Mouse (Mus musculus): ENCODE results near the gene Nupr1. TPM values are rescaled to one million over a fixed set of nuclear protein-coding genes. Genes with fewer than 3 reads are reported as not detected.

The Nupr1 gene
- polyA plus RNA-seq, 1 experiment from 2014 or later: 5.8 TPM

GRCm38 (mm10) chr7:126583251-126583709 lies 47.4 kb downstream of the Nupr1 start:
- peak overlapping the region; percentile 64 for H3K4me3 ChIP-seq (ENCODE audit: low read depth, low read length)
- H3K9ac ChIP-seq (ENCODE audit: low read depth, low read length): peak overlapping the region; percentile 49
- no peaks in the 10 kb centered on the region for H3K36me3 ChIP-seq (ENCODE audit: control insufficient read depth, insufficient read depth)
- no peaks in the 10 kb centered on the region for H3K27me3 ChIP-seq (ENCODE audit: control insufficient read depth, insufficient read depth, low read depth, low read length)
- ATAC-seq (ENCODE audit: low read depth): peak; percentile 81
- peak overlapping the region; percentile 91 for H3K4me2 ChIP-seq (ENCODE audit: low read depth, low read length)
- peaks cover 5% of the 10 kb centered on the region; the same call in 1 of the 2 replicates for H3K4me1 ChIP-seq (ENCODE audit: control insufficient read depth, low read depth, low read length)
- WGBS (ENCODE audit: insufficient replicate concordance): under 1% methylated on average over 22 of the region's 22 CpGs
- peak overlapping the region; percentile 52 for H3K27ac ChIP-seq (ENCODE audit: low read length)
- H3K9me3 ChIP-seq (replicated peaks; ENCODE audit: control insufficient read depth, low read length): no peaks in the 10 kb centered on the region

DNA sequence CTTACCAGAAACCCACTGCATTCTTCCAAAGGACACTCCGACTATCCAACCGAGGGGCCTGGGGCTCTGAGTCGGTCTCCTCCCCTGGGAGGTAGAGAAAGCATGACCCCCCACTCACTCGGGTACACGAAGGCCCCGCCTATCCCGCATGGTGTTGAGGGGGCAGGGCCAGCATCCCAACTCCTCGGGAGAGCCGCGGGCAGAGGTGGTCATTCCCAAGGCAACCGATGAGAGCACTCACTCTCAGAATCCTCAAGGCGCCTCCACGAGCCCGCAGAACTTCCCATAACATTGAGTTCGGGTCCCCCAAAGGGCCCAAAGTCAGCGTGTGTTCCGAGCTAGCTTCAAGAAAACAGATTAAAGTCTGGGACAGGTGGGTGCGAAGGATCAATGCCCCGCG lies 47.9 kb downstream of the Nupr1 start:
- H3K4me1 ChIP-seq (ENCODE audit: control insufficient read depth, low read depth, low read length): peaks cover 5% of the 10 kb centered on the region; the same call in 1 of the 2 replicates
- no peak overlapping the region; the same call in 1 of the 2 replicates for H3K27ac ChIP-seq (ENCODE audit: low read length)
- H3K36me3 ChIP-seq (ENCODE audit: control insufficient read depth, insufficient read depth): no peaks in the 10 kb centered on the region
- ATAC-seq (ENCODE audit: low read depth): peak; percentile 25; the same call in 1 of the 2 replicates
- H3K27me3 ChIP-seq (ENCODE audit: control insufficient read depth, insufficient read depth, low read depth, low read length): no peaks in the 10 kb centered on the region
- peak overlapping the region; percentile 64 for H3K4me3 ChIP-seq (ENCODE audit: low read depth, low read length)
- H3K9ac ChIP-seq (ENCODE audit: low read depth, low read length): peak overlapping the region; percentile 49
- H3K9me3 ChIP-seq (replicated peaks; ENCODE audit: control insufficient read depth, low read length): no peaks in the 10 kb centered on the region
- H3K4me2 ChIP-seq (ENCODE audit: low read depth, low read length): peak overlapping the region; percentile 91
- WGBS (ENCODE audit: insufficient replicate concordance): 4% methylated on average over 20 of the region's 20 CpGs

DNA sequence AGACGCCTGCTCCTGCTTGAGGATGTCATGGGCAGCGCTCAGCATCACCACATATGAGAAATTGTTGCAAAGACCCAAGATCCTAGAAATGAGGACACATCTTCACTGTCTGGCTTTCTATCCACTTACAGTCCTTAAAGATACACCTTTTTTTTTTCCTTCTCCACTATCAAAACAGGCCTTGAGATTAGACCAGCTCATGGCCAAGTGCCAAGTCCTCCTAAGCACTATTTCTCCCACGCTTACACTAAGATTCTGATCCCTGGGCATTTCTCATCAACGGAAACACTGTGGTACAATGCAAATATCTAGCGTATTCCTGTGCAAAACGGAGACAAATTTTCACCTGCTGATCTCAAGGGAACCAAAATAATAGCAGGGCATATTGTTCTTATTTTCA lies 49.0 kb downstream of the Nupr1 start:
- Histone ChIP-seq H3K27me3 (ENCODE audit: control insufficient read depth, insufficient read depth, low read depth, low read length) (no peaks in the 10 kb centered on the region), H3K4me2 (ENCODE audit: low read depth, low read length) (no peak overlapping the region), H3K9me3 (replicated peaks; ENCODE audit: control insufficient read depth, low read length) (no peaks in the 10 kb centered on the region), H3K9ac (ENCODE audit: low read depth, low read length) (no peak overlapping the region), H3K4me3 (ENCODE audit: low read depth, low read length) (no peak overlapping the region), H3K4me1 (ENCODE audit: control insufficient read depth, low read depth, low read length) (peaks cover 5% of the 10 kb centered on the region; the same call in 1 of the 2 replicates), H3K27ac (ENCODE audit: low read length) (no peak overlapping the region), H3K36me3 (ENCODE audit: control insufficient read depth, insufficient read depth) (no peaks in the 10 kb centered on the region)
- WGBS (ENCODE audit: insufficient replicate concordance): 74% methylated on average over 6 of the region's 6 CpGs
- no peak for ATAC-seq (ENCODE audit: low read depth)

DNA sequence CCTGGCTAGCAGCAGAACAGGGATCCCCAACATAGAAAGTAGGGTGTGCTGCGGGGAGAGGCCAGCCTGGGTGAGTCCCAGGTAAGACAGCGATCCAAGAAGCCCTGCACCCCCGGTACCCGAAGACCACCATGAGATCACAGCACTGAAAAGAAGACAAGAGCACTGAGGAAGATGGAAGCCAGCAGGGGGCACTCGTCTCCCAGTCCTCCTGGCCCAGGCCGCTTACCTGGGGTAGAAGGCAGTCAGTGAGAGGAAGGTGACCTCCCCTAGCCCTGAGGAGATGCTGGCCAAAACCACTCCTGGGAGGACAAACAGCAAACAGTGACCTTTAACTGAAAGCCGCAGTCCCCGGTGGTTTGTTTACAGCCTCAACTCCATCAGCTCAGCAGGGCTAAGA lies 51.5 kb downstream of the Nupr1 start:
- H3K9ac ChIP-seq (ENCODE audit: low read depth, low read length): no peak overlapping the region
- H3K4me2 ChIP-seq (ENCODE audit: low read depth, low read length): no peak overlapping the region
- H3K27me3 ChIP-seq (ENCODE audit: control insufficient read depth, insufficient read depth, low read depth, low read length): no peaks in the 10 kb centered on the region
- no peak overlapping the region for H3K27ac ChIP-seq (ENCODE audit: low read length)
- H3K4me3 ChIP-seq (ENCODE audit: low read depth, low read length): no peak overlapping the region
- no peaks in the 10 kb centered on the region for H3K36me3 ChIP-seq (ENCODE audit: control insufficient read depth, insufficient read depth)
- ATAC-seq (ENCODE audit: low read depth): no peak
- no peaks in the 10 kb centered on the region for H3K9me3 ChIP-seq (replicated peaks; ENCODE audit: control insufficient read depth, low read length)
- H3K4me1 ChIP-seq (ENCODE audit: control insufficient read depth, low read depth, low read length): peaks cover 5% of the 10 kb centered on the region; the same call in 1 of the 2 replicates
- WGBS (ENCODE audit: insufficient replicate concordance): 54% methylated on average over 8 of the region's 8 CpGs

GRCm38 (mm10) chr7:126576946-126577345 lies 53.7 kb downstream of the Nupr1 start:
- Histone ChIP-seq H3K27ac (ENCODE audit: low read length) (no peak overlapping the region), H3K4me2 (ENCODE audit: low read depth, low read length) (no peak overlapping the region), H3K4me1 (ENCODE audit: control insufficient read depth, low read depth, low read length) (no peaks in the 10 kb centered on the region), H3K9me3 (replicated peaks; ENCODE audit: control insufficient read depth, low read length) (no peaks in the 10 kb centered on the region), H3K9ac (ENCODE audit: low read depth, low read length) (no peak overlapping the region), H3K36me3 (ENCODE audit: control insufficient read depth, insufficient read depth) (no peaks in the 10 kb centered on the region), H3K27me3 (ENCODE audit: control insufficient read depth, insufficient read depth, low read depth, low read length) (no peaks in the 10 kb centered on the region), H3K4me3 (ENCODE audit: low read depth, low read length) (no peak overlapping the region)
- 41% methylated on average over 8 of the region's 8 CpGs for WGBS (ENCODE audit: insufficient replicate concordance)
- no peak for ATAC-seq (ENCODE audit: low read depth)

Small RNAs within 50 kb of the gene (microRNA-seq; reads per million reads assigned to microRNA genes)
- gene Mir7059: 1.2 reads per million

Other genes starting within 250 kb of the Nupr1 start
- 1.7 and 1.9 TPM in 2 replicates for gene Nfatc2ip, start 234.1 kb downstream of the Nupr1 start, polyA plus RNA-seq (2015; fragmentation: Nextera tagmentation; extraction: Ambion mirVana)
- gene Cd19, start 216.0 kb downstream of the Nupr1 start, polyA plus RNA-seq (2015; fragmentation: Nextera tagmentation; extraction: Ambion mirVana): 3.6 and 4.7 TPM in 2 replicates
- 6.0 and 6.3 TPM in 2 replicates for gene Rabep2, start 202.1 kb downstream of the Nupr1 start, polyA plus RNA-seq (2015; fragmentation: Nextera tagmentation; extraction: Ambion mirVana)
- 8.7 and 22.0 TPM in 2 replicates for gene Atp2a1, start 167.8 kb downstream of the Nupr1 start, polyA plus RNA-seq (2015; fragmentation: Nextera tagmentation; extraction: Ambion mirVana)
- 14.2 and 14.5 TPM in 2 replicates for gene Sh2b1, start 155.4 kb downstream of the Nupr1 start, polyA plus RNA-seq (2015; fragmentation: Nextera tagmentation; extraction: Ambion mirVana)
- gene Tufm, start 143.5 kb downstream of the Nupr1 start, polyA plus RNA-seq (2015; fragmentation: Nextera tagmentation; extraction: Ambion mirVana): 81.0 and 84.0 TPM in 2 replicates
- gene Atxn2l, start 127.4 kb downstream of the Nupr1 start, polyA plus RNA-seq (2015; fragmentation: Nextera tagmentation; extraction: Ambion mirVana): 21.6 and 24.5 TPM in 2 replicates
- gene Eif3c, start 64.5 kb downstream of the Nupr1 start, polyA plus RNA-seq (2015; fragmentation: Nextera tagmentation; extraction: Ambion mirVana): 87.8 and 93.1 TPM in 2 replicates
- gene Apobr, start 45.9 kb downstream of the Nupr1 start, polyA plus RNA-seq (2015; fragmentation: Nextera tagmentation; extraction: Ambion mirVana): 2.3 and 2.4 TPM in 2 replicates
- 11.7 and 11.9 TPM in 2 replicates for gene Cln3, start 45.0 kb downstream of the Nupr1 start, polyA plus RNA-seq (2015; fragmentation: Nextera tagmentation; extraction: Ambion mirVana)
- gene Il27, start 35.9 kb downstream of the Nupr1 start, polyA plus RNA-seq (2015; fragmentation: Nextera tagmentation; extraction: Ambion mirVana): 0.09 and 0.27 TPM in 2 replicates
- 20.8 and 28.6 TPM in 2 replicates for gene Sgf29, start 18.4 kb upstream of the Nupr1 start, polyA plus RNA-seq (2015; fragmentation: Nextera tagmentation; extraction: Ambion mirVana)
- gene Sult1a1, start 45.6 kb upstream of the Nupr1 start, polyA plus RNA-seq (2015; fragmentation: Nextera tagmentation; extraction: Ambion mirVana): 69.5 and 88.7 TPM in 2 replicates
- 72.6 and 78.4 TPM in 2 replicates for gene Bola2, start 64.5 kb upstream of the Nupr1 start, polyA plus RNA-seq (2015; fragmentation: Nextera tagmentation; extraction: Ambion mirVana)
- 2.4 and 2.8 TPM in 2 replicates for gene Slx1b, start 64.9 kb upstream of the Nupr1 start, polyA plus RNA-seq (2015; fragmentation: Nextera tagmentation; extraction: Ambion mirVana)
- gene Coro1a, start 76.9 kb upstream of the Nupr1 start, polyA plus RNA-seq (2015; fragmentation: Nextera tagmentation; extraction: Ambion mirVana): 98.9 and 105 TPM in 2 replicates
- gene Mapk3, start 128.7 kb upstream of the Nupr1 start, polyA plus RNA-seq (2015; fragmentation: Nextera tagmentation; extraction: Ambion mirVana): 19.6 and 22.3 TPM in 2 replicates
- 0.36 and 0.55 TPM in 2 replicates for gene Gdpd3, start 135.5 kb upstream of the Nupr1 start, polyA plus RNA-seq (2015; fragmentation: Nextera tagmentation; extraction: Ambion mirVana)
- gene Ypel3, start 146.1 kb upstream of the Nupr1 start, polyA plus RNA-seq (2015; fragmentation: Nextera tagmentation; extraction: Ambion mirVana): 102 and 119 TPM in 2 replicates
- gene Tbx6, start 150.6 kb upstream of the Nupr1 start, polyA plus RNA-seq (2015; fragmentation: Nextera tagmentation; extraction: Ambion mirVana): 0.90 and 1.3 TPM in 2 replicates
- 82.2 and 91.1 TPM in 2 replicates for gene Ppp4c, start 161.6 kb upstream of the Nupr1 start, polyA plus RNA-seq (2015; fragmentation: Nextera tagmentation; extraction: Ambion mirVana)
- not detected in 2 replicates for gene Fam57b, start 166.8 kb upstream of the Nupr1 start, polyA plus RNA-seq (2015; fragmentation: Nextera tagmentation; extraction: Ambion mirVana)
- gene 4930451I11Rik, start 200.8 kb upstream of the Nupr1 start, polyA plus RNA-seq (2015; fragmentation: Nextera tagmentation; extraction: Ambion mirVana): not detected in 2 replicates
- not detected in 2 replicates for gene Doc2a, start 216.6 kb upstream of the Nupr1 start, polyA plus RNA-seq (2015; fragmentation: Nextera tagmentation; extraction: Ambion mirVana)
- gene Hirip3, start 231.1 kb upstream of the Nupr1 start, polyA plus RNA-seq (2015; fragmentation: Nextera tagmentation; extraction: Ambion mirVana): 10.0 and 10.8 TPM in 2 replicates
- 25.7 and 26.6 TPM in 2 replicates for gene Ino80e, start 231.5 kb upstream of the Nupr1 start, polyA plus RNA-seq (2015; fragmentation: Nextera tagmentation; extraction: Ambion mirVana)

All from liver, embryonic 16.5 days (tissue).